Mouse (Mus musculus) layer of hippocampus, adult 9-10 months (tissue): ENCODE results near the gene Cdk12.

Experiments
- DNase-seq: peaks from one replicate; pipeline ENCODE4 v3.0.0; 2022; ENCODE audit warnings: low spot score

The Cdk12 gene

GRCm38 (mm10) chr11:98260706-98261479 is 58.0 kb downstream of the Cdk12 start:
- DNase-seq = no peak

- peak; percentile 86 for DNase-seq
Observed at GRCm38 (mm10) chr11:98265039-98265438, 62.2 kb downstream of the Cdk12 start.

GRCm38 (mm10) chr11:98265891-98266290 is 63.0 kb downstream of the Cdk12 start:
- DNase-seq = no peak

GRCm38 (mm10) chr11:98266699-98267402 is 64.0 kb downstream of the Cdk12 start:
- DNase-seq = no peak

- DNase-seq = no peak
Observed at GRCm38 (mm10) chr11:98270066-98270465, 67.2 kb downstream of the Cdk12 start.

- no peak for DNase-seq
Observed at GRCm38 (mm10) chr11:98270466-98270865, 67.6 kb downstream of the Cdk12 start.

GRCm38 (mm10) chr11:98283740-98284139 is 80.9 kb downstream of the Cdk12 start:
- DNase-seq = no peak

- DNase-seq = no peak
Observed at GRCm38 (mm10) chr11:98284230-98284629, 81.4 kb downstream of the Cdk12 start.

GRCm38 (mm10) chr11:98285368-98285767 is 82.5 kb downstream of the Cdk12 start:
- DNase-seq = no peak

- no peak for DNase-seq
Observed at GRCm38 (mm10) chr11:98287531-98287930, 84.7 kb downstream of the Cdk12 start.

GRCm38 (mm10) chr11:98287961-98288360 is 85.1 kb downstream of the Cdk12 start:
- no peak for DNase-seq

GRCm38 (mm10) chr11:98289873-98290272 is 87.0 kb downstream of the Cdk12 start:
- no peak for DNase-seq

- DNase-seq = no peak
Observed at GRCm38 (mm10) chr11:98290906-98291305, 88.0 kb downstream of the Cdk12 start.

- DNase-seq = no peak
Observed at GRCm38 (mm10) chr11:98293070-98293469, 90.2 kb downstream of the Cdk12 start.

GRCm38 (mm10) chr11:98294188-98295012 is 91.5 kb downstream of the Cdk12 start:
- DNase-seq = no peak

- DNase-seq = no peak
Observed at GRCm38 (mm10) chr11:98295013-98295585, 92.2 kb downstream of the Cdk12 start.

GRCm38 (mm10) chr11:98296277-98296676 is 93.4 kb downstream of the Cdk12 start:
- no peak for DNase-seq

GRCm38 (mm10) chr11:98296916-98297315 is 94.1 kb downstream of the Cdk12 start:
- no peak for DNase-seq

GRCm38 (mm10) chr11:98297778-98298177 is 94.9 kb downstream of the Cdk12 start:
- DNase-seq = no peak

GRCm38 (mm10) chr11:98298484-98299205 is 95.8 kb downstream of the Cdk12 start:
- DNase-seq = no peak

GRCm38 (mm10) chr11:98313790-98314323 is 111.0 kb downstream of the Cdk12 start:
- no peak for DNase-seq
